Comparison of ENCODE assay signal across 8 mouse cellular contexts in genomic region chr14:60513560-60513959, GRCm38 (mm10).
DNase-seq lines count a peak whose midpoint lies in the region; ATAC-seq lines count a peak whose summit lies in the region.

No protein-coding gene starts in this region.

- peak; percentile 87 for DNase-seq in midbrain, embryonic 14.5 days
- peak; percentile 74 for DNase-seq in embryo, embryonic 10 days (ENCODE audit: low spot score)
- DNase-seq in thymus, postnatal 14 days = peak; percentile 29
- no peak for DNase-seq in ovary, adult 18-20 months (ENCODE audit: low spot score)

- no peaks in the 10 kb centered on the region for H3K9me3 ChIP-seq in forebrain, embryonic 13.5 days (replicated peaks)
- H3K9me3 ChIP-seq in forebrain, embryonic 12.5 days = no peaks in the 10 kb centered on the region
- H3K9me3 ChIP-seq in midbrain, embryonic 14.5 days (ENCODE audit: control insufficient read depth, low read length) = no peaks in the 10 kb centered on the region
- no peaks in the 10 kb centered on the region for H3K9me3 ChIP-seq in midbrain, embryonic 13.5 days
- no peaks in the 10 kb centered on the region for H3K9me3 ChIP-seq in lung, embryonic 16.5 days (ENCODE audit: control insufficient read depth, low read length)

- no peak overlapping the region for H3K9ac ChIP-seq in forebrain, embryonic 13.5 days
- H3K9ac ChIP-seq in forebrain, embryonic 12.5 days = no peak overlapping the region
- no peak overlapping the region for H3K9ac ChIP-seq in midbrain, embryonic 14.5 days (replicated peaks; ENCODE audit: low read length)
- H3K9ac ChIP-seq in midbrain, embryonic 13.5 days (replicated peaks) = no peak overlapping the region
- H3K9ac ChIP-seq in lung, embryonic 16.5 days (ENCODE audit: low read length) = no peak overlapping the region

- H3K4me2 ChIP-seq in forebrain, embryonic 13.5 days = no peak overlapping the region
- H3K4me2 ChIP-seq in forebrain, embryonic 12.5 days = no peak overlapping the region
- H3K4me2 ChIP-seq in midbrain, embryonic 14.5 days (ENCODE audit: low read length) = no peak overlapping the region
- H3K4me2 ChIP-seq in midbrain, embryonic 13.5 days (replicated peaks) = no peak overlapping the region
- H3K4me2 ChIP-seq in lung, embryonic 16.5 days (ENCODE audit: low read depth, low read length) = no peak overlapping the region

- 0 out of 2 replicates have a peak, but pooled peaks have one; percentile 27 for ATAC-seq in forebrain, embryonic 13.5 days
- no peak for ATAC-seq in forebrain, embryonic 12.5 days (ENCODE audit: low FRiP score)
- ATAC-seq in midbrain, embryonic 14.5 days (ENCODE audit: low FRiP score, low TSS enrichment) = no peak
- no peak for ATAC-seq in midbrain, embryonic 13.5 days
- 0 out of 2 replicates have a peak, but pooled peaks have one; percentile 33 for ATAC-seq in lung, embryonic 16.5 days (ENCODE audit: low read depth)

- no peak overlapping the region for H3K27ac ChIP-seq in forebrain, embryonic 13.5 days
- H3K27ac ChIP-seq in forebrain, embryonic 12.5 days = no peak overlapping the region
- no peak overlapping the region for H3K27ac ChIP-seq in midbrain, embryonic 14.5 days (replicated peaks; ENCODE audit: low read depth, low read length)
- no peak overlapping the region for H3K27ac ChIP-seq in midbrain, embryonic 13.5 days
- no peak overlapping the region for H3K27ac ChIP-seq in lung, embryonic 16.5 days (ENCODE audit: low read length)

- no peaks in the 10 kb centered on the region for H3K4me1 ChIP-seq in forebrain, embryonic 13.5 days
- H3K4me1 ChIP-seq in forebrain, embryonic 12.5 days = no peaks in the 10 kb centered on the region
- H3K4me1 ChIP-seq in midbrain, embryonic 14.5 days (ENCODE audit: control insufficient read depth, insufficient read depth, low read length) = no peaks in the 10 kb centered on the region
- H3K4me1 ChIP-seq in midbrain, embryonic 13.5 days (replicated peaks) = no peaks in the 10 kb centered on the region; the same call in 1 of the 2 replicates
- H3K4me1 ChIP-seq in lung, embryonic 16.5 days (replicated peaks; ENCODE audit: control insufficient read depth, insufficient read depth, low read length) = peaks cover 11% of the 10 kb centered on the region

- no peak overlapping the region for H3K4me3 ChIP-seq in forebrain, embryonic 13.5 days
- no peak overlapping the region for H3K4me3 ChIP-seq in forebrain, embryonic 12.5 days (replicated peaks)
- no peak overlapping the region for H3K4me3 ChIP-seq in midbrain, embryonic 14.5 days (replicated peaks; ENCODE audit: low read depth, low read length)
- H3K4me3 ChIP-seq in midbrain, embryonic 13.5 days (replicated peaks) = no peak overlapping the region
- no peak overlapping the region for H3K4me3 ChIP-seq in lung, embryonic 16.5 days (ENCODE audit: low read length)

- WGBS in forebrain, embryonic 13.5 days = 34% methylated on average over 8 of the region's 8 CpGs
- WGBS in forebrain, embryonic 12.5 days = 34% methylated on average over 8 of the region's 8 CpGs
- WGBS in midbrain, embryonic 14.5 days = 34% methylated on average over 8 of the region's 8 CpGs
- WGBS in midbrain, embryonic 13.5 days = 27% methylated on average over 8 of the region's 8 CpGs
- 22% methylated on average over 8 of the region's 8 CpGs for WGBS in lung, embryonic 16.5 days

- no peaks in the 10 kb centered on the region for H3K36me3 ChIP-seq in forebrain, embryonic 13.5 days (ENCODE audit: poor library complexity, severe bottlenecking)
- no peaks in the 10 kb centered on the region for H3K36me3 ChIP-seq in forebrain, embryonic 12.5 days (replicated peaks)
- no peaks in the 10 kb centered on the region for H3K36me3 ChIP-seq in midbrain, embryonic 14.5 days (ENCODE audit: control insufficient read depth, insufficient read depth, low read length)
- no peaks in the 10 kb centered on the region for H3K36me3 ChIP-seq in midbrain, embryonic 13.5 days
- no peaks in the 10 kb centered on the region for H3K36me3 ChIP-seq in lung, embryonic 16.5 days (ENCODE audit: control insufficient read depth, insufficient read depth, low read length)

- no peaks in the 10 kb centered on the region for H3K27me3 ChIP-seq in forebrain, embryonic 13.5 days
- H3K27me3 ChIP-seq in forebrain, embryonic 12.5 days = no peaks in the 10 kb centered on the region
- H3K27me3 ChIP-seq in midbrain, embryonic 14.5 days (ENCODE audit: control insufficient read depth, insufficient read depth, low read length) = no peaks in the 10 kb centered on the region
- no peaks in the 10 kb centered on the region for H3K27me3 ChIP-seq in midbrain, embryonic 13.5 days
- H3K27me3 ChIP-seq in lung, embryonic 16.5 days (ENCODE audit: control insufficient read depth, insufficient read depth, low read depth, low read length) = no peaks in the 10 kb centered on the region

Comparison
In these comparisons a context has a peak if more than half of its experiments do, and no peak if none do; other contexts are left out.
1. ATAC-seq: peak in forebrain, embryonic 13.5 days (single experiment) and lung, embryonic 16.5 days (single experiment); none in forebrain, embryonic 12.5 days (single experiment), midbrain, embryonic 14.5 days (single experiment) and midbrain, embryonic 13.5 days (single experiment).